Mouse (Mus musculus) neural tube, embryonic 15.5 days (tissue): Measurements from ENCODE around the gene Vmn1r171. TPM values are rescaled to one million over a fixed set of nuclear protein-coding genes. Genes with fewer than 3 reads are reported as not detected.
"Not testable (repeated sequence)": the region's sequence is repeated elsewhere in the genome, so short reads cannot be mapped to it uniquely, and the experiment has no call there.

Experiments
- ATAC-seq: fragments of 200-750 bp; cut with Nextera tagmentation; 2 replicates; pipeline ENCODE4 v1.8.0; 2017; ENCODE audit warnings: mild to moderate bottlenecking, moderate TSS enrichment, moderate library complexity; ENCODE audit not compliant: low FRiP score
- H3K27ac ChIP-seq: fragments of 300-500 bp; sonication (generic); replicated peaks from 2 replicates; pipeline ENCODE4 v1.5.1; 2015; ENCODE audit warnings: mild to moderate bottlenecking, inconsistent platforms
- H3K27me3 ChIP-seq: fragments of 300-500 bp; sonication (generic); replicated peaks from 2 replicates; pipeline ENCODE4 v1.6.1; 2015; ENCODE audit warnings: inconsistent platforms
- H3K36me3 ChIP-seq: fragments of 300-500 bp; sonication (generic); 2 replicates; pipeline ENCODE4 v1.6.1; 2015; ENCODE audit warnings: inconsistent platforms
- H3K4me1 ChIP-seq: fragments of 300-500 bp; sonication (generic); 2 replicates; pipeline ENCODE4 v1.6.1; 2015; ENCODE audit warnings: inconsistent platforms
- H3K4me2 ChIP-seq: fragments of 300-500 bp; sonication (generic); 2 replicates; pipeline ENCODE4 v1.6.1; 2015; ENCODE audit warnings: inconsistent platforms, mild to moderate bottlenecking, moderate library complexity
- H3K4me3 ChIP-seq: fragments of 300-500 bp; sonication (generic); replicated peaks from 2 replicates; pipeline ENCODE4 v1.5.1; 2015; ENCODE audit warnings: mild to moderate bottlenecking, inconsistent platforms
- H3K9ac ChIP-seq: fragments of 300-500 bp; sonication (generic); replicated peaks from 2 replicates; pipeline ENCODE4 v1.6.1; 2015; ENCODE audit warnings: mild to moderate bottlenecking, inconsistent platforms
- H3K9me3 ChIP-seq: fragments of 300-500 bp; sonication (generic); replicated peaks from 2 replicates; pipeline ENCODE4 v1.6.1; 2016; ENCODE audit warnings: inconsistent platforms
- WGBS: fragments of 180-500 bp; shearing (Covaris S2); methylation state at CpG from one replicate; pipeline ENCODE4 v1.1.7; 2015; ENCODE audit warnings: mixed read lengths; 5-methylcytosine and 5-hydroxymethylcytosine counted together
- polyA plus RNA-seq: library from polyadenylated mRNA; unstranded; fragments of >200 nt; fragmentation: Nextera tagmentation; extraction: Ambion mirVana; gene quantifications from 2 replicates; pipeline ENCODE4 v1.2.1, GENCODE M21; 2015

Gene Vmn1r171
- not detected in 2 replicates for polyA plus RNA-seq

DNA sequence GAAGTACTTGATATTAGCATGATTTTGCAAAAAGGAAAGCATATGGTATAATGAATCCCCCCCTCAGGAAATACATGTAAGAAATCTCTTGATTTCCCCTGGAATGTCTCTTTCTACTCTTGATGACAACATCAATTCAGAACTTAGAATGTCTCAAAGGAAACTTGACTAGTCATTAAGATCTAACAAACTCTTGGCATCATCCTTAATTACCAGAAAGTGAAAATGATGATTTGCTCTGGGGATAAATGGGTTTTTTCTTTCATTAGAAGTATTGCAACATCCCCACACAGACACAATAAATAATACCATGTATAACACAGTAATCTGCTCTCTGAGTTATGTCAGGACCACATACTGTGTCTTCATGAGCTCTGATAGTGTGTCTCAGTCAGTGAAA is at the start of gene Vmn1r171:
Gene Vmn1r171, plus strand, starts transcription at position 301 of the 400 bp plus-strand sequence.
- no peak for ATAC-seq
- H3K4me2 ChIP-seq = no peak within 1 kb of the TSS

DNA sequence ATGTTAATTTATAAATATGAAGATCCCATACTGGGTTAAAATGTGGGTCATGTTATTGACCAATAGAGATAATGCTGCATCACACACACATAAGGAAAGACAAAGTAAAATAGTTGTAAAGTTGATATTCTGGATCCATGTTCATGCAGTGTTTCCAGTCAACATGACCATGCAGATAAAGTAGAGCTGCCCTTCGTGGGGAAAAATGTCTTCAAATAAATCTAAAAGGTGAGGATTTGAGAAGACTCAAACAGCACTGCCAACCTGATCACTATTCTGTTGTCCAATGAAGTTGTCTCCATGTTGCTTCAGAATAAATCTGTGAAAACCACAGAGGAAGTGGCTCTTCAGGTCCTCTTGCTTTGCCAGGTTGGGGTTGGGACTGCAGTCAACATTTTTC is 24.6 kb upstream of the Vmn1r171 start, which contains the start of gene Vmn1r170:
Gene Vmn1r170, plus strand, starts transcription at position 301 of the 400 bp plus-strand sequence.
- H3K4me3 ChIP-seq, ATAC-seq: not testable (repeated sequence)

More for the DNA sequence above, at the start of gene Vmn1r171:
- Histone ChIP-seq H3K9ac (no peak within 1 kb of the TSS), H3K4me3 (no peak within 1 kb of the TSS), H3K4me1 (no peaks in the 10 kb centered on the region), H3K27ac (no peak within 1 kb of the TSS), H3K36me3 (no peaks in the 10 kb centered on the region), H3K27me3 (no peaks in the 10 kb centered on the region), H3K9me3 (peaks cover 8% of the 10 kb centered on the region; the same call in 1 of the 2 replicates)

DNA sequence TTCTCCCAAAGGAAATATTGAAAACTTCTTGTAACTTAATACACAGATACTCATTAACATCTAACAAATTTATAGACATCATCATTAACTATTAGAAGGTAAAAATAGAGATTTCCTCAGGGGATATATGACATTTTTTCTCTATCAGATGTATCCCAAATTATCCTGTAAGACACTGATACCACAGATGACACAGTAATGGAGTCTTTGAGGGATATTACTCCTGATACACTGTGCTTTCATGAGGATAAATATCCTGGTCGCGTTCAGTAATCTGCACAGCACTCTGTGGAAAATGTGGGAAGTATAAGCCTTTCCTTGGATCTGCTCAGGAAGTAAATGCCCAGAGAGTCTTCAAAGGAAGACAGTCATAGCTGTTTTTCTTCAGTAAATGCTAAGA is 27.5 kb downstream of the Vmn1r171 start, which contains the start of gene Vmn1r172:
Gene Vmn1r172, plus strand, starts transcription at position 301 of the 400 bp plus-strand sequence.
- Histone ChIP-seq H3K27me3 (no peaks in the 10 kb centered on the region), H3K36me3 (no peaks in the 10 kb centered on the region), H3K4me1 (no peaks in the 10 kb centered on the region), H3K4me2 (no peak within 1 kb of the TSS), H3K4me3 (no peak within 1 kb of the TSS), H3K27ac (no peak within 1 kb of the TSS), H3K9ac (no peak within 1 kb of the TSS), H3K9me3 (no peaks in the 10 kb centered on the region; the same call in 1 of the 2 replicates)
- ATAC-seq = no peak
- 71% methylated on average over 2 of the region's 2 CpGs for WGBS

More for the DNA sequence above, 24.6 kb upstream of the Vmn1r171 start, which contains the start of gene Vmn1r170:
- H3K9me3 ChIP-seq, H3K9ac ChIP-seq, H3K27me3 ChIP-seq, H3K4me1 ChIP-seq, H3K36me3 ChIP-seq, H3K27ac ChIP-seq, H3K4me2 ChIP-seq: not testable (repeated sequence)
- 35% methylated on average over 1 of the region's 1 CpGs for WGBS

Other genes starting within 250 kb of the Vmn1r171 start
- not detected in 2 replicates for gene Nlrp5, start 244.8 kb upstream of the Vmn1r171 start, polyA plus RNA-seq
- gene Vmn1r167, start 123.5 kb upstream of the Vmn1r171 start, polyA plus RNA-seq = not detected in 2 replicates
- not detected in 2 replicates for gene Vmn1r168, start 91.0 kb upstream of the Vmn1r171 start, polyA plus RNA-seq
- not detected in 2 replicates for gene Vmn1r169, start 55.2 kb upstream of the Vmn1r171 start, polyA plus RNA-seq
- not detected in 2 replicates for gene Vmn1r170, start 24.5 kb upstream of the Vmn1r171 start, polyA plus RNA-seq
- not detected in 2 replicates for gene Vmn1r172, start 27.6 kb downstream of the Vmn1r171 start, polyA plus RNA-seq
- gene Vmn1r173, start 70.0 kb downstream of the Vmn1r171 start, polyA plus RNA-seq = not detected in 2 replicates
- not detected in 2 replicates for gene Vmn1r174, start 121.5 kb downstream of the Vmn1r171 start, polyA plus RNA-seq
- gene Vmn1r175, start 179.9 kb downstream of the Vmn1r171 start, polyA plus RNA-seq = not detected in 2 replicates
- not detected in 2 replicates for gene Vmn1r176, start 206.7 kb downstream of the Vmn1r171 start, polyA plus RNA-seq
- not detected in 2 replicates for gene Vmn1r177, start 235.7 kb downstream of the Vmn1r171 start, polyA plus RNA-seq